Mouse (Mus musculus) spleen, embryonic (tissue): ENCODE measurements around the gene Chst15.

ENCODE experiments used
- CTCF ChIA-PET: fragments of 350-600 bp; sonication (Branson Sonifier 250); formaldehyde crosslinking; loops from one replicate; lab custom pipeline; 2022; lab: Charles Lee

Gene Chst15

GRCm38 (mm10) chr7:132232937-132233336 lies 84.1 kb downstream of the Chst15 start:
- CTCF ChIA-PET, result no interaction called here

GRCm38 (mm10) chr7:132231476-132231875 lies 85.6 kb downstream of the Chst15 start:
- CTCF ChIA-PET, result interaction anchor here (0.7 kb wide), 1 partner anchor 18 kb away, joined by 3 read pairs; no protein-coding TSS in a partner anchor

- CTCF ChIA-PET, result no interaction called here
These were observed 86.1 kb downstream of the Chst15 start for GRCm38 (mm10) chr7:132230961-132231360.

GRCm38 (mm10) chr7:132227075-132227640 lies 89.9 kb downstream of the Chst15 start:
- CTCF ChIA-PET, result interaction anchor here (0.7 kb wide), 1 partner anchor 58 kb away, joined by 4 read pairs; no protein-coding TSS in a partner anchor

DNA sequence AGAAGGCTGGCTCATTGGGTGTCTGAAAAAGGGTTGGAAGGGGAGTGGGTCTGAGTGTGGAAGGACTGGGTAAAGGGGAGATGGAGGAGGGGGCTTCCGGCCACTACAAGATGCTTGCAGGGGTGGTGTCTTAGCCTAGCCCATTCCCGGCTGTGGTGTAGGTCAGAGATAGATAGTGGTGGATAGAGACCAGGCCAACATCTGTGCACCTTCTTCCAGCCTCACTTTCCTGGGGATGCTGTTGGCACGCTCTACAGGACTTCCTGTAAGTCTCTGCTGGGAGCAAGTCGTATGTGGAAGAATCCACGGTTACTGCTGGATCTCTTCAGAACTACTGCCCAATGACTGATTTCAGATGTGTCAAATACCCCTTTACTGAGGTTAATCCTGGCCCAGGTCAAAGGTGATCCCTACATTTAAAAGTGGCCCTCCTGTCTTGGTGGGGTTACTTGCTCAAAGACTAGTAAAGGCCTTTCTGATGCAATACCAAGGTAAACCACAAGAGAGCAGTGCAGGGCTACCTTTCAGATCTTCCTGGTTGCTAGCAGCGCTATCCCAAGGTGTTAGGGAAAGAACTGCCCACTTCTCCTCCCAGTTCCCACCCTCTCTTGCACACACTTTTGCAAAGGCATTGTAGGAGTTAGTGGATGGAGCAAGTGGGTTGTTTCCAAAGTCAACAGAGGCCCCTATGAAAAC lies 90.5 kb downstream of the Chst15 start:
- CTCF ChIA-PET, result interaction anchor here (0.7 kb wide), 1 partner anchor 58 kb away, joined by 4 read pairs; no protein-coding TSS in a partner anchor

GRCm38 (mm10) chr7:132223452-132224141 lies 93.4 kb downstream of the Chst15 start:
- CTCF ChIA-PET, result no interaction called here

- CTCF ChIA-PET, result interaction anchor here (0.7 kb wide), 1 partner anchor 56 kb away, joined by 3 read pairs; no protein-coding TSS in a partner anchor
These were observed 103.0 kb downstream of the Chst15 start for GRCm38 (mm10) chr7:132214031-132214430.

DNA sequence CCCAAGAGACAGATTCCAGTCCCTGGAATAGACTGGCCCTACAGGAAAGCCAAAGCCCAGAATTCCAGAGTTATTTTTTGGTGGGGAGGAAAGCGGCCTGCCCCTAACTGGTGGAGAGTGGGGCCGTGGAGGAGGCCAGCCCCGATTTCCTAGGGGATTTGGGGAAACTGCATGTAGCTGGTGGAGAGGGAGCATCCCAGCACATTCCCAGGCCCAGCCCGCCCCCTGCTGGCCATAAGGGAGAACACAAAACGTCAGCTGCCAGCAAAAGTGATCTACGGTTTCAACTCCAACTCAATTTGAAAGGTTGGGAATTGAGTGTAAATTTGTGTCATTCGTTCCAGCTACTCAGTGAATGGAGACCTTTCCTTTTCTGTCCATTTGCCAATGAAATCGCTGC lies 103.6 kb downstream of the Chst15 start:
- CTCF ChIA-PET, result no interaction called here

DNA sequence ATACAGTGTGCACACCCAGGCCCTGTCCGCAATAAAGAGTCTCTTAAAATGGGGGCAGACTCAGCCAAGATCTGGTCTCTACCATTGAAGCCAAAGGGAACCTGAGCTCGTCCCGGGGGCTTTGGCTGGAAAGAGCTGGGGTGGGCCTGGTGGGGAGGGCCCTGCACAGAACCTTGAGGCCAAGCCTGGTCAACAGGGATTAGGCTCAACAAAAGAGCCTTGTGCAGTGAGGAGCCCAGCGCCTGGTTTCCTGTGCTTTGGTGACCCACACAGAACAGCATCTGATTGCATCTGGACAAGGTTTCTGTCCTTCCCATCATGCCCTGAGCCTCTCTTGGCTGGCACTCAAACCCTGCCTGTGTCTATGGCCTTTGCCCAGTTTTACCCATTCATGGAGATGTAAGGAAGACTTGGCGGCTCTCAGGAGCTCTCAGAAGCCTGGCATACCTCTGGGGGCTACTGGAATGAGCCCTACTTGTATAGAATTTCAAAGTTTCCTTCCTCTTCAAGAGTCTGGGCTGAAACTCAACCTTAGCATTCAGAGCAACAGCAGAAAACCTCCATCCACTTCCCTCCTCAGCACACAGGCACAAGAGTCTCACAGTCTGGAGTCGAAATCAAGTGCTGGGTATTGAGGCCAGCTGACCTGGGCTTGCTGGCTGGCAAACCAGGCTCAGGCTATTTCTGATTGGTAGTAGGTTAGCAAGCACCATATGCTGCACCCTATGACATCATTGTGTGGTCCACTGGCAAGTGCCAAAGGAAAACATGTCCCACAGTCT lies 104.9 kb downstream of the Chst15 start:
- CTCF ChIA-PET, result no interaction called here

DNA sequence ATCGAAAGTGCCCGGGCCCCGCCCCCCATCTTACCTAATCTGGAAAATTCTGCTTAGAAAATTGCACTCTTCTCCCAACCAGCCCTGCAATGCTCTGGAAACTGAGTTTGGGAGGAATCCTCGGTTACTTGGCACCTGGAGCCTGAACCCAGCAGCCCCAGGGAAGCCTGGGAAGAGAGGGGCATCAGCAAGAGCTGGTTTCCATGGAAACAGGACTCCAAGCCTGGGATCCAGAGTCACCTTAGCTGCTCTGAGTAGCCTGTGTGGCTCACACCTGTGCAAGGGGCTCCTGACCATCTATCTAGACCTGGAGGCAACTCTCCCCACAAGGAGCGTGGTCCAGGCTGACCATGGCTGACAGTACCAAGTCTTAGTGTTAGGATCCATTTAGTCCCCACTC lies 106.4 kb downstream of the Chst15 start:
- CTCF ChIA-PET, result no interaction called here

DNA sequence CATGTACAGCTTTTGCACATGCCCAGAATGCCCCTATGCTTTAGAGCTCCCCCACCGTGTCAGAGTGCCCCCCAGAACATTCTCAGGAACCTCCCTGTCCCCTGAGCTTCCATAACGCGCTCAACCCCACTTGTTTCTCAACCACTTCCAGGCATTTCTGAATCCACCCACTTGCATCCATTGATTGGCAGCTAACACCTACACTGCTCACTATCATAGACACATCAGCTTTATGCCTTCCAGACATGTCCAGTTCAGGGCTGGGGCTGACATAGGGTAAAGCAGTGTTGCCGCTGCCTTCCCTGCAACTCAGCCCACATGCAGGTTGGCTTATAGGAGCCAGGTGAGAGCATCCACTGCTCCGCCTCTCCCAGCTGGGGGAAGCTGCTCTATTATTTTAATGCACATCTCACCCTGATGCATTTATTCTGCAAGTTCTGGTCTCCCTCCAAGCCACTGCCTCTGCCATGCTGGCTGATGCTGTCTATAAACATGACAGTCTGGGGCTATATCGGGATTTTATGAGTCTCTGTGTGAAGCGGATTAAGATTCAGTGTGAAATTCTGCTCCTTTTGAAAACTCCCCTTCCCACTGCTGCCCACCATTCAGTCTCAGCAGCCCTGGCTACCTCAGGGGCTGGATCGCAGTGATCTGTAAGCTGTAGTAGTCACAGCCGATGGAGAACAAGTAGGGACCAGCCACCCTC lies 107.9 kb downstream of the Chst15 start:
- CTCF ChIA-PET, result no interaction called here

- CTCF ChIA-PET, result no interaction called here
These were observed 112.9 kb downstream of the Chst15 start for GRCm38 (mm10) chr7:132204073-132204612.

DNA sequence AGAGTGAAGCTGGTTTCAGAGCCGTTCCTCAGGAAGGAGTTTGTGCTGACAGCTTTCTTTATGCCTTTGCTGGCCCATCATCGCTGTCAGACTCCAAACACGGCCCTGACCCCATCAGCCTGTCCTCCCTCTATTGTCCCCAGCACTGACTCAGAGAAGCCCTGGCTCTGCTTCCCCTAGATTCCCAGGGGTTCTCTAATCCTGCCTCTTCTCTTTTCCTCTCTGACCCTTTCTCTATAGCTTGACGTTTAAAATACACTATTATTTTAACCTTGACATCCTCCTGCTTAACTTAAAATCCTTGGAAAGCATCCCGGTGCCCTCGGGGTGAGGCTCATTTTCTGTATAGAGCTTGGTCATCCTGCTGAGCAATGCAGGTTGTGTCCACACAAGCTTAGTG lies 117.3 kb downstream of the Chst15 start:
- CTCF ChIA-PET, result no interaction called here

DNA sequence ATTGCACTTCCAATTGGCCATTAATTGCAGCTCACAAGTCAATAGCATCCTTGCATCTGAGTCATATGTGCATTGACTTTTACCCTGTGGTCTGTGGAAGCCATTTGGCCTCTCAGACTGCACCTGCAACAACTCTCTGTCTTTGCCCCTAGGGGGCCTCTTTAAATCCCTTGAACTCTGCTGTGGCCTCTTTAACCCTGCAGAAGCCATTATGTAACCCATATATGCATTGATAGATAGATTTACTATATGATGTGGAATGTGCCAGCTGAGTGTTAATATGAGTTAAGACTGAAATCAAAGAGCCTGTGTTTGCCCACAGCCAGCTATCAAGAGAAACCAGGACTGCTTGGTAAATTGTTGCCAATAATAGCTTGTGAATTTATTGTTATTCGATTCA lies 118.2 kb downstream of the Chst15 start:
- CTCF ChIA-PET, result no interaction called here

- CTCF ChIA-PET, result interaction anchor here (0.6 kb wide), 1 partner anchor 733 kb away, joined by 6 read pairs; no protein-coding TSS in a partner anchor
These were observed 119.1 kb downstream of the Chst15 start for GRCm38 (mm10) chr7:132197817-132198475.

- CTCF ChIA-PET, result no interaction called here
These were observed 120.4 kb downstream of the Chst15 start for GRCm38 (mm10) chr7:132196581-132196980.

GRCm38 (mm10) chr7:132193606-132194005 lies 123.4 kb downstream of the Chst15 start:
- CTCF ChIA-PET, result no interaction called here

DNA sequence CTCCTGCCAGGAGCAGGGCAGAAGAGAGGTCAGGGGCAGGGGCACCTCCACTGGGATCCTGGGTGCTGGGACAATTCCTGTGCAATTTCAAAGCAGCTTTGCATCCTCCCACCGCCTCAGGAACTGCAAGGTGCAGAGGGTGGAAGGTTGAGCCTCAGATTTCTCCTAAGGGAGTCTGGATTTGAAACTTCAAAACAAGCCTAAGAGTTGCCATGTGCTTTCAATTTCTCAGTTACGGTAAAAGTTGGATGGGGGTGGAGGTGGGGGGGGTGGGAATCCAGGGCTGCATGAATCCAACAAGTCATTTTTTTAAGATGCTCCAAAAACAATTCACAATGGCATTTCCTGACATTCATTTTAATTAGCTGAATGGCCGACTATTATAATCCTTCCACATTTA lies 129.6 kb downstream of the Chst15 start:
- CTCF ChIA-PET, result no interaction called here
